ENCODE assay signal across 18 mouse cellular contexts in genomic region chr10:120140193-120140592, GRCm38 (mm10). TPM values are rescaled to one million over a fixed set of nuclear protein-coding genes. Genes with fewer than 3 reads are reported as not detected.
DNase-seq lines count a peak whose midpoint lies in the region.
"Had no signal": no experiment of that assay in that cellular context is flagged by ENCODE, and none has a peak within 500 bp of the region (broad histone marks: within the 10 kb centered on the region; RNA-seq: fewer than 3 reads in every experiment).

No protein-coding gene starts in this region.

- 13% methylated on average over 4 of the region's 4 CpGs for WGBS in macrophage (ENCODE audit: missing documents)

- H3K27ac ChIP-seq in brown adipose tissue, adult 24 weeks (replicated peaks; ENCODE audit: low read depth, low read length) = peak overlapping the region; percentile 43
- H3K27ac ChIP-seq in macrophage = peak overlapping the region; percentile 97
- H3K27ac ChIP-seq: embryonic facial prominence, embryonic 12.5 days; forebrain, embryonic 15.5 days; hindbrain, embryonic 12.5 days; hindbrain, postnatal 0 days had no signal

- peaks cover 18% of the 10 kb centered on the region; the same call in 1 of the 2 replicates for H3K36me3 ChIP-seq in macrophage (ENCODE audit: inconsistent target)
- H3K36me3 ChIP-seq: embryonic facial prominence, embryonic 12.5 days; forebrain, embryonic 15.5 days; G1E; heart, embryonic 12.5 days; hindbrain, embryonic 12.5 days had no signal

- no peaks in the 10 kb centered on the region for H3K4me1 ChIP-seq in brown adipose tissue, adult 24 weeks (ENCODE audit: control insufficient read depth, insufficient read depth, insufficient read length, low read length)
- H3K4me1 ChIP-seq: embryonic facial prominence, embryonic 12.5 days; forebrain, embryonic 15.5 days; heart, embryonic 12.5 days; hindbrain, embryonic 12.5 days had no signal

- DNase-seq in MEL-GATA-1-ER (ENCODE audit: extremely low read depth, low read depth) = peak; percentile 66
- no peak for DNase-seq in heart, postnatal 4 days
- DNase-seq in spleen, postnatal 10 days (ENCODE audit: low spot score in 2 of 2) = no peak
- no peak for DNase-seq in right cerebral cortex, adult 2 months (ENCODE audit: low spot score in 2 of 2)
- DNase-seq: adrenal gland, postnatal 14 days; B cell, adult 2 months; cerebellum, adult 11 months; cerebellum, adult 8-10 months; cerebellum, postnatal 14 days; gastrocnemius, postnatal 10 days had no signal

- no peaks in the 10 kb centered on the region for H3K79me2 ChIP-seq in macrophage (ENCODE audit: inconsistent target)

- H3K4me3 ChIP-seq in brown adipose tissue, adult 24 weeks (ENCODE audit: insufficient read depth, low read depth, low read length) = no peak overlapping the region
- H3K4me3 ChIP-seq in macrophage (ENCODE audit: inconsistent target) = no peak overlapping the region
- H3K4me3 ChIP-seq: embryonic facial prominence, embryonic 12.5 days; forebrain, embryonic 15.5 days; heart, embryonic 12.5 days; hindbrain, embryonic 12.5 days had no signal

RNA-seq across cellular contexts. Expression of gene Helb, which starts 27.4 kb away (rescaled TPM):
- polyA plus RNA-seq in brown adipose tissue, adult 24 weeks (2012; ENCODE audit: insufficient read depth, insufficient read length, missing spikeins) = 2.9 and 5.5 TPM in 2 replicates
- total RNA-seq in macrophage (2018; cell fraction: chromatin; rRNA removed) = 10 to 100 TPM in 18 of 26 experiments, 1 to 10 TPM in 8; 4.0 to 47.5 (median 19.6) TPM
- 10 to 100 TPM in 14 of 26 experiments, 1 to 10 TPM in 12; 4.6 to 17.7 (median 10.3) TPM for total RNA-seq in macrophage (2018; cell fraction: cytosol; rRNA removed)
- total RNA-seq in macrophage (2018; cell fraction: nucleus; rRNA removed) = 10 to 100 TPM in 16 of 26 experiments, 1 to 10 TPM in 10; 5.0 to 41.1 (median 16.6) TPM
- 15.0 to 20.3 TPM (median 16.5 TPM) in 3 replicates for polyA plus RNA-seq in macrophage (2018)
- total RNA-seq in heart, postnatal 4 days (2021) = 10 to 100 TPM; 10.5 to 11.7 TPM
